12 mouse cellular contexts compared by ENCODE assay signal in genomic region chr6:127407742-127408141, GRCm38 (mm10). TPM values are rescaled to one million over a fixed set of nuclear protein-coding genes. Genes with fewer than 3 reads are reported as not detected.
DNase-seq lines count a peak whose midpoint lies in the region; ATAC-seq and TF ChIP-seq lines count a peak whose summit lies in the region.
"Had no signal": no experiment of that assay in that cellular context is flagged by ENCODE, and none has a peak within 500 bp of the region (broad histone marks: within the 10 kb centered on the region; RNA-seq: fewer than 3 reads in every experiment).

No protein-coding gene starts in this region.

- ATAC-seq in forebrain, embryonic 16.5 days = 0 out of 2 replicates have a peak, but pooled peaks have one; percentile 7
- ATAC-seq in neural tube, embryonic 11.5 days (ENCODE audit: insufficient read depth, low FRiP score, low TSS enrichment) = no peak

- no peak overlapping the region for H3K4me3 ChIP-seq in forebrain, embryonic 16.5 days (replicated peaks; ENCODE audit: low read length)
- no peak overlapping the region for H3K4me3 ChIP-seq in neural tube, embryonic 11.5 days (ENCODE audit: low read depth, low read length)
- no peak overlapping the region for H3K4me3 ChIP-seq in gastrocnemius, adult 2 months
- H3K4me3 ChIP-seq: heart, embryonic 13.5 days had no signal

- H3K9me3 ChIP-seq in forebrain, embryonic 16.5 days (ENCODE audit: control insufficient read depth, low read length) = no peaks in the 10 kb centered on the region
- no peaks in the 10 kb centered on the region for H3K9me3 ChIP-seq in neural tube, embryonic 11.5 days (ENCODE audit: control insufficient read depth, low read length)
- H3K9me3 ChIP-seq: G1E; heart, embryonic 13.5 days had no signal

- H3K27ac ChIP-seq in forebrain, embryonic 16.5 days (ENCODE audit: low read length) = peak overlapping the region; percentile 58
- H3K27ac ChIP-seq in neural tube, embryonic 11.5 days (ENCODE audit: low read depth, low read length) = no peak overlapping the region
- H3K27ac ChIP-seq in gastrocnemius, adult 2 months = no peak overlapping the region
- H3K27ac ChIP-seq: heart, embryonic 13.5 days; liver, embryonic 14.5 days had no signal

- no peak overlapping the region for H3K9ac ChIP-seq in forebrain, embryonic 16.5 days (replicated peaks; ENCODE audit: low read depth, low read length)
- no peak overlapping the region for H3K9ac ChIP-seq in neural tube, embryonic 11.5 days (ENCODE audit: low read length)
- H3K9ac ChIP-seq: heart, embryonic 13.5 days; liver, embryonic 14.5 days had no signal

- H3K4me1 ChIP-seq in forebrain, embryonic 16.5 days (replicated peaks; ENCODE audit: control insufficient read depth, insufficient read depth, low read length) = peaks cover 38% of the 10 kb centered on the region
- H3K4me1 ChIP-seq in neural tube, embryonic 11.5 days (ENCODE audit: control insufficient read depth, insufficient read depth, low read length) = peaks cover 8% of the 10 kb centered on the region

- intact Hi-C loops in left cerebral cortex, postnatal 4 days (cut with DNase I) = no loop called here
- intact Hi-C loops in gastrocnemius, adult 2 months (cut with DNase I) = no loop called here

- 6% methylated on average over 4 of the region's 4 CpGs for WGBS in forebrain, embryonic 16.5 days
- 37% methylated on average over 4 of the region's 4 CpGs for WGBS in neural tube, embryonic 11.5 days

- no peaks in the 10 kb centered on the region for H3K27me3 ChIP-seq in forebrain, embryonic 16.5 days (replicated peaks; ENCODE audit: control insufficient read depth, insufficient read depth, low read length)
- H3K27me3 ChIP-seq in neural tube, embryonic 11.5 days (ENCODE audit: control insufficient read depth, insufficient read depth, low read length) = no peaks in the 10 kb centered on the region

- H3K36me3 ChIP-seq in forebrain, embryonic 16.5 days (ENCODE audit: control insufficient read depth, insufficient read depth) = no peaks in the 10 kb centered on the region
- no peaks in the 10 kb centered on the region for H3K36me3 ChIP-seq in neural tube, embryonic 11.5 days (ENCODE audit: control insufficient read depth, insufficient read depth, low read length)
- H3K36me3 ChIP-seq: G1E; heart, embryonic 13.5 days had no signal

- no peak for TF ChIP-seq CTCF in gastrocnemius, adult 2 months (IDR thresholded peaks at IDR 0.05)

- DNase-seq in left cerebral cortex, postnatal 4 days = peak; percentile 58
- no peak for DNase-seq in left cerebral cortex, adult 18-20 months (ENCODE audit: low spot score in 2 of 2)
- peak; percentile 36 for DNase-seq in embryo, embryonic 10.5 days (ENCODE audit: low spot score)
- DNase-seq in neural tube, embryonic 11.5 days (ENCODE audit: low spot score) = peak; percentile 45
- DNase-seq in lung, postnatal 4 days = no peak
- no peak for DNase-seq in gastrocnemius, adult 2 months
- DNase-seq: cerebellum, adult 18-20 months; kidney, adult 8-10 months had no signal

- no peak overlapping the region for H3K4me2 ChIP-seq in forebrain, embryonic 16.5 days (ENCODE audit: low read length)
- H3K4me2 ChIP-seq in neural tube, embryonic 11.5 days (ENCODE audit: low read depth) = no peak overlapping the region
- H3K4me2 ChIP-seq: heart, embryonic 13.5 days had no signal

RNA-seq across cellular contexts. Expression of gene Parp11, which starts 38.9 kb away (rescaled TPM):
- 10 to 100 TPM; 59.1 to 60.9 TPM for total RNA-seq in left cerebral cortex, postnatal 4 days (2021)
- 10 to 100 TPM; 35.6 to 36.7 TPM for total RNA-seq in left cerebral cortex, adult 18-20 months (2021)
- 83.5 and 89.7 TPM in 2 replicates for polyA plus RNA-seq in forebrain, embryonic 16.5 days (2015; fragmentation: Nextera tagmentation; extraction: Ambion mirVana)
- 56.1 and 59.1 TPM in 2 replicates for polyA plus RNA-seq in neural tube, embryonic 11.5 days (2014; fragmentation: Nextera tagmentation; extraction: Ambion mirVana)
- total RNA-seq in gastrocnemius, adult 2 months (2021) = 1 to 10 TPM; 3.3 to 3.6 TPM

Comparison
In these comparisons a context has a peak if more than half of its experiments do, and no peak if none do; other contexts are left out.
1. DNase-seq: peak in left cerebral cortex, postnatal 4 days (single experiment), embryo, embryonic 10.5 days (single experiment) and neural tube, embryonic 11.5 days (single experiment); none in left cerebral cortex, adult 18-20 months (0 of 2), lung, postnatal 4 days (0 of 2) and gastrocnemius, adult 2 months (single experiment).
2. RNA of gene Parp11, which starts 38.9 kb away (total RNA-seq): 59.1 to 60.9 TPM in left cerebral cortex, postnatal 4 days and 35.6 to 36.7 TPM in left cerebral cortex, adult 18-20 months; 3.3 to 3.6 TPM in gastrocnemius, adult 2 months; every median in the first group is over 4 times any median in the second.